Mouse (Mus musculus) central nervous system, embryonic 11.5 days (tissue): ENCODE results near the gene Olfr1362. TPM values are rescaled to one million over a fixed set of nuclear protein-coding genes. Genes with fewer than 3 reads are reported as not detected.

ENCODE experiments used
- polyA plus RNA-seq: library from polyadenylated mRNA; depleted of rRNA; stranded (reverse); fragments of >200 nt; gene quantifications from 2 replicates; pipeline ENCODE4 v1.2.3, GENCODE M21; 2012; rRNA removed

The Olfr1362 gene
- not detected in 2 replicates for polyA plus RNA-seq

GRCm38 (mm10) chr13:21613922-21614321 is at the start of gene Olfr1362:
Olfr1362 (minus strand) TSS chr13:21614022.

GRCm38 (mm10) chr13:21663286-21663685 is 49.5 kb upstream of the Olfr1362 start, which contains the start of gene Olfr1361:
Olfr1361 (minus strand) TSS chr13:21663386.

GRCm38 (mm10) chr13:21642418-21642817 is 28.6 kb upstream of the Olfr1362 start, which contains the start of gene Olfr11:
Olfr11 (minus strand) TSS chr13:21642518.

DNA sequence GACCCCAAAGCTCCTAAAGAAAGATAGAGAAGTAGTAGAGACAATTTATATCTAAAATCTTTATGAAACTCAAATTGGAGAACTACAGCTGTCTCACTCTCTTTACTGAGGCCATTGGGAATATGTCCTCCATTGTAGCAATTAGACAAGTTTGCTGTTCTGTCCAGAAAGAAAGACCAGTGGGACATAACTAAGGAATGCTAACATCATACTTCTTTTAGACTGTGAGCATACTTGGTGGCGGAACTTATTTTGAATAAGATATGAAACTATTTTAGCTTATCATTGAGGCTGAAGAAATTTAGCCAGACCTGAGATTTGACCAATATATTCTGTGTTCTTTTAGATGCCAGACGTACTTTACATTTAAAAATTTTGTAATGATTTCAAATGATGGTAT is 32.2 kb downstream of the Olfr1362 start, which contains the start of gene Olfr1364:
TSS of gene Olfr1364 (minus strand) at position 101 of the 400 bp plus-strand sequence.

Other genes starting within 250 kb of the Olfr1362 start
- gene Zkscan3, start 211.3 kb downstream of the Olfr1362 start, polyA plus RNA-seq: 71.5 and 99.4 TPM in 2 replicates
- gene Pgbd1, start 173.0 kb downstream of the Olfr1362 start, polyA plus RNA-seq: 5.8 and 6.0 TPM in 2 replicates
- gene Zscan26, start 160.3 kb downstream of the Olfr1362 start, polyA plus RNA-seq: 21.4 and 41.4 TPM in 2 replicates
- 1.1 and 1.3 TPM in 2 replicates for gene Nkapl, start 145.5 kb downstream of the Olfr1362 start, polyA plus RNA-seq
- gene Zkscan4, start 135.1 kb downstream of the Olfr1362 start, polyA plus RNA-seq: 2.7 and 3.2 TPM in 2 replicates
- not detected in 2 replicates for gene Gm10065, start 134.6 kb downstream of the Olfr1362 start, polyA plus RNA-seq
- gene AK157302, start 118.8 kb downstream of the Olfr1362 start, polyA plus RNA-seq: 0.16 and 0.34 TPM in 2 replicates
- gene Gm11273, start 112.6 kb downstream of the Olfr1362 start, polyA plus RNA-seq: 2.2 and 4.0 TPM in 2 replicates
- gene Zkscan8, start 82.9 kb downstream of the Olfr1362 start, polyA plus RNA-seq: 6.1 and 13.8 TPM in 2 replicates
- not detected in 2 replicates for gene Olfr1366, start 71.2 kb downstream of the Olfr1362 start, polyA plus RNA-seq
- gene Olfr1535, start 54.1 kb downstream of the Olfr1362 start, polyA plus RNA-seq: not detected in 2 replicates
- gene Olfr1364, start 32.3 kb downstream of the Olfr1362 start, polyA plus RNA-seq: not detected in 2 replicates
- gene Olfr11, start 28.5 kb upstream of the Olfr1362 start, polyA plus RNA-seq: 0.01 TPM in 1 of 2 replicates, not detected in the other
- not detected in 2 replicates for gene Olfr1361, start 49.4 kb upstream of the Olfr1362 start, polyA plus RNA-seq
- not detected in 2 replicates for gene Olfr1360, start 63.4 kb upstream of the Olfr1362 start, polyA plus RNA-seq
- not detected in 2 replicates for gene Olfr1359, start 84.1 kb upstream of the Olfr1362 start, polyA plus RNA-seq
- gene Hist1h2bl, start 102.1 kb upstream of the Olfr1362 start, polyA plus RNA-seq: 18.0 and 18.2 TPM in 2 replicates
- 15.1 and 39.4 TPM in 2 replicates for gene Hist1h2ai, start 102.4 kb upstream of the Olfr1362 start, polyA plus RNA-seq
- 39.3 and 62.8 TPM in 2 replicates for gene Hist1h3h, start 103.6 kb upstream of the Olfr1362 start, polyA plus RNA-seq
- gene Hist1h2bm, start 108.0 kb upstream of the Olfr1362 start, polyA plus RNA-seq: 9.2 and 22.6 TPM in 2 replicates
- gene Hist1h4j, start 121.0 kb upstream of the Olfr1362 start, polyA plus RNA-seq: 11.9 and 16.4 TPM in 2 replicates
- 29.0 and 72.0 TPM in 2 replicates for gene Hist1h4k, start 136.5 kb upstream of the Olfr1362 start, polyA plus RNA-seq
- 32.6 and 49.5 TPM in 2 replicates for gene Hist1h2ak, start 139.8 kb upstream of the Olfr1362 start, polyA plus RNA-seq
- gene Hist1h2bn, start 140.1 kb upstream of the Olfr1362 start, polyA plus RNA-seq: 14.7 and 18.0 TPM in 2 replicates
- 8.9 and 15.5 TPM in 2 replicates for gene Hist1h1b, start 166.6 kb upstream of the Olfr1362 start, polyA plus RNA-seq
- gene Hist1h3i, start 169.3 kb upstream of the Olfr1362 start, polyA plus RNA-seq: 45.2 and 84.3 TPM in 2 replicates
- gene Hist1h2an, start 173.2 kb upstream of the Olfr1362 start, polyA plus RNA-seq: 11.9 and 22.1 TPM in 2 replicates
- gene Hist1h2bp, start 173.4 kb upstream of the Olfr1362 start, polyA plus RNA-seq: 1.1 and 3.4 TPM in 2 replicates
- 18.6 and 19.5 TPM in 2 replicates for gene Hist1h2bq, start 196.2 kb upstream of the Olfr1362 start, polyA plus RNA-seq
- gene Hist1h2ao, start 196.4 kb upstream of the Olfr1362 start, polyA plus RNA-seq: 1.2 TPM in 1 of 2 replicates, not detected in the other
- gene Hist1h4m, start 197.7 kb upstream of the Olfr1362 start, polyA plus RNA-seq: 38.4 TPM in 1 of 2 replicates, not detected in the other
- 25.3 and 35.4 TPM in 2 replicates for gene Hist1h4n, start 218.2 kb upstream of the Olfr1362 start, polyA plus RNA-seq
- gene Hist1h2ap, start 219.5 kb upstream of the Olfr1362 start, polyA plus RNA-seq: 59.8 and 81.8 TPM in 2 replicates
- gene Hist1h2br, start 219.7 kb upstream of the Olfr1362 start, polyA plus RNA-seq: 8.4 and 17.0 TPM in 2 replicates